Mouse (Mus musculus) limb, embryonic 14.5 days (tissue): ENCODE results near the gene Atr. TPM values are rescaled to one million over a fixed set of nuclear protein-coding genes. Genes with fewer than 3 reads are reported as not detected.

ENCODE experiments used
- ATAC-seq: fragments of 200-750 bp; cut with Nextera tagmentation; 2 replicates; pipeline ENCODE4 v1.8.0; 2017; ENCODE audit warnings: low read depth, moderate number of reproducible peaks, moderate TSS enrichment; ENCODE audit not compliant: low FRiP score
- DNase-seq: peaks from one replicate; pipeline ENCODE4 v3.0.0-alpha.2; 2015; ENCODE audit warnings: low spot score
- H3K27ac ChIP-seq: fragments of 300-500 bp; sonication (generic); replicated peaks from 2 replicates; pipeline ENCODE4 v1.5.1; 2014; ENCODE audit warnings: low read depth, mild to moderate bottlenecking, low read length, moderate library complexity, mixed read lengths
- H3K27me3 ChIP-seq: fragments of 300-500 bp; sonication (generic); 2 replicates; pipeline ENCODE4 v1.6.1; 2014; ENCODE audit warnings: low read length, mixed read lengths; ENCODE audit not compliant: control insufficient read depth, insufficient read depth
- H3K36me3 ChIP-seq: fragments of 300-500 bp; sonication (generic); 2 replicates; pipeline ENCODE4 v1.6.1; 2014; ENCODE audit warnings: mild to moderate bottlenecking, low read length, moderate library complexity, mixed read lengths; ENCODE audit not compliant: control insufficient read depth, insufficient read depth
- H3K4me1 ChIP-seq: fragments of 300-500 bp; sonication (generic); 2 replicates; pipeline ENCODE4 v1.6.1; 2014; ENCODE audit warnings: antibody characterized with exemption, low read length, mixed read lengths; ENCODE audit not compliant: control insufficient read depth, insufficient read depth
- H3K4me2 ChIP-seq: fragments of 300-500 bp; sonication (generic); replicated peaks from 2 replicates; pipeline ENCODE4 v1.6.1; 2014; ENCODE audit warnings: low read depth, mild to moderate bottlenecking, low read length, moderate library complexity; ENCODE audit not compliant: severe bottlenecking
- H3K4me3 ChIP-seq: fragments of 300-500 bp; sonication (generic); replicated peaks from 2 replicates; pipeline ENCODE4 v1.5.1; 2014; ENCODE audit warnings: low read length
- H3K9ac ChIP-seq: fragments of 300-500 bp; sonication (generic); 2 replicates; pipeline ENCODE4 v1.6.1; 2014; ENCODE audit warnings: mild to moderate bottlenecking, low read depth, low read length, moderate library complexity; ENCODE audit not compliant: severe bottlenecking
- H3K9me3 ChIP-seq: fragments of 300-500 bp; sonication (generic); 2 replicates; pipeline ENCODE4 v1.6.1; 2016; ENCODE audit warnings: low read length; ENCODE audit not compliant: control insufficient read depth
- POLR2A ChIP-seq: fragments of 200-500 bp; IDR thresholded peaks from 2 replicates; pipeline ENCODE4 v1.8.0; 2012; ENCODE audit warnings: inconsistent platforms, mild to moderate bottlenecking, moderate library complexity, borderline replicate concordance; ENCODE audit not compliant: insufficient read depth, insufficient read length; ENCODE audit errors: extremely low read depth
- WGBS: fragments of 180-500 bp; shearing (Covaris S2); extraction: QIAGEN DNeasy Blood & Tissue Kit; methylation state at CpG from one replicate; pipeline ENCODE4 v1.1.7; 2014; 5-methylcytosine and 5-hydroxymethylcytosine counted together
- polyA plus RNA-seq, 2 experiments: library from polyadenylated mRNA; depleted of rRNA in 1 of 2; stranded (reverse) in 1 of 2; unstranded in 1 of 2; fragments of >200 nt; fragmentation: Nextera tagmentation in 1 of 2; extraction: Ambion mirVana in 1 of 2; gene quantifications; 2 replicates each; pipeline versions ENCODE4 v1.2.1 to v1.2.3; 2012 to 2014

Gene Atr
- polyA plus RNA-seq, 2 experiments: 14.0 to 14.9 TPM

DNA sequence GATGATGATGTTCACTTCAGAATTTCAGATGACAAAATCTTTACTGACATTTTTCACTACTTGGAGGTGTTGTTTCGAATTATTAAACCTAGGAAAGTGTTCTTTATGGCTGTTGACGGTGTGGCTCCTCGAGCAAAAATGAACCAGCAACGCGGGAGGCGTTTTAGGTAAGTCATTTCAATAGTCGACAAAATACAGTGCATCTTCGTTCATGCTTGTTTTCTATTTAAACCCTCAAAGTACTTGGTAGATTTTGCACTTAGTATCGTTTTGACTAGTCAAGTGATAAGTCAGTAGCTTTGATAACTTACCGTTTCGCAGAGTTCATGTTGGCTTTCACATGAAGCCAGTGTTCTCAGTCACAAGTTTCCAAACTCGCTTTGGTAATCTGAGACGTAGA, 106.6 kb downstream of the Atr start:
- peaks cover 36% of the 10 kb centered on the region for H3K36me3 ChIP-seq
- no peak overlapping the region for H3K4me2 ChIP-seq
- TF ChIP-seq POLR2A: no peak
- WGBS: 95% methylated on average over 13 of the region's 13 CpGs
- no peak overlapping the region for H3K27ac ChIP-seq
- ATAC-seq: no peak
- H3K9ac ChIP-seq: no peak overlapping the region
- H3K4me1 ChIP-seq: no peaks in the 10 kb centered on the region
- no peak for DNase-seq
- H3K4me3 ChIP-seq: no peak overlapping the region
- no peaks in the 10 kb centered on the region for H3K27me3 ChIP-seq
- H3K9me3 ChIP-seq: no peaks in the 10 kb centered on the region

DNA sequence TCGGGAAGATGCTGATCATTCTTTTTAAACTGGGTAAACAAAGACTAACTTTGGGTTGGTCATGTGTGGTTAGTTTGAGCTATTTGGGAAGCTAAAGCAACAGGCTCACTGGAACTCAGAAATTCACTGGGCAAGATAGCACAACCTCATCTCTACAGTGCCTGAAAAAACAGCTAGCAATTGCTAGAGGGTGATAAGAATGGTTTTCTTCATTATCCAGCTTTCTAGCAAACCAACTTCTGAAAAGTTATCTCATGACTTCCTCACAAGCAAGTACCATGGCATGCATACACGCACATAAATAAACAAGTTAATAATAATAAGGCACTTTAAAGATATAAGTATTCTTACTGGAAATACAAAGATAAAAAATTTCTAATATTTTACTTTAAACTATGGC, 120.9 kb downstream of the Atr start:
- Histone ChIP-seq H3K9me3 (no peaks in the 10 kb centered on the region), H3K27me3 (no peaks in the 10 kb centered on the region), H3K36me3 (peaks cover 60% of the 10 kb centered on the region), H3K27ac (no peak overlapping the region), H3K4me1 (no peaks in the 10 kb centered on the region), H3K4me2 (no peak overlapping the region), H3K4me3 (no peak overlapping the region), H3K9ac (no peak overlapping the region)
- TF ChIP-seq POLR2A: no peak
- DNase-seq (no peak), ATAC-seq (no peak)
- 93% methylated on average over 2 of the region's 2 CpGs for WGBS

DNA sequence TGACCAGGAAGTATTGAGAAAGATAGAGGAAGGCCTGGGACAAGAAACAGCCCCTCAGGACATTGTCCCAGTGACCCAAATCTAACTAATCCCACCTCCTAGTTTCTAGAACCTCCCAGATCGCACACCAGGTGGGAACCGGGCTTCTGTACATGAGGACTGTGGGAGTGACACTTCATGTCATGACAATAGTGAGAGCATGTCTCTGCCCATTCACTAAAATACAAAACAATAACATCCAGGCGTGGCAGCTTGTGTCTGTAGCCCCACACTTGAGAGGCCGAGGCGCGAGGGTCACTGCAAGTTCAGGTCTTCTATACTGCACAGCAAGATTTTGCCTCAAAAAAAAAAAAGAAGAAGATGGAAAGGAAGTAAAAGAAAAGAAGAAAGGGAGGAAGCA, 122.5 kb downstream of the Atr start:
- ATAC-seq (no peak), DNase-seq (no peak)
- Histone ChIP-seq H3K4me1 (no peaks in the 10 kb centered on the region), H3K4me2 (no peak overlapping the region), H3K36me3 (peaks cover 59% of the 10 kb centered on the region), H3K27me3 (no peaks in the 10 kb centered on the region), H3K9ac (no peak overlapping the region), H3K27ac (no peak overlapping the region), H3K4me3 (no peak overlapping the region), H3K9me3 (no peaks in the 10 kb centered on the region)
- WGBS: 89% methylated on average over 6 of the region's 6 CpGs
- TF ChIP-seq POLR2A: no peak

DNA sequence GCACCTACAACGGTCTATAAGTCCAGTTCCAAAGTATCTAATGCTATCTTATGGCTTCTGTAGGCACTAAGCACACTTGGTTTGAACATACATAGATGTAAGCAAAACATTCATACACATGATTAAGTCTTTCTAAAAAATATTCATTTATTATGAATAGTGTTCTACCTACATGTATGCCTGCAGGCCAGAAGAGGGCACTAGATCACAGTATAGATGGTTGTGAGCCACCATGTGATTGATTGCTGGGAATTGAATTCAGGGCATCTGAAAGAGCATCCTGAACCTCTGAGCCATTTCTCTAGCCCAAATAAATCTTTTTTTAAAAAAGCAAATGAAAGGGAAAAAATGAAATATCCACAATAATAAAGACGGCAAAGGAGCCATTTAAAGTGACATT, 134.9 kb downstream of the Atr start:
- no peak for ATAC-seq
- no peak for DNase-seq
- Histone ChIP-seq H3K4me2 (no peak overlapping the region), H3K9me3 (no peaks in the 10 kb centered on the region), H3K4me1 (no peaks in the 10 kb centered on the region), H3K36me3 (peaks cover 68% of the 10 kb centered on the region), H3K27me3 (no peaks in the 10 kb centered on the region), H3K27ac (no peak overlapping the region), H3K9ac (no peak overlapping the region), H3K4me3 (no peak overlapping the region)
- TF ChIP-seq POLR2A: no peak
- WGBS: 95% methylated on average over 2 of the region's 2 CpGs

Other genes starting within 250 kb of the Atr start
- gene Pcolce2, start 220.0 kb upstream of the Atr start, polyA plus RNA-seq (2012; rRNA removed): 6.3 and 6.8 TPM in 2 replicates
- gene Pcolce2, start 220.0 kb upstream of the Atr start, polyA plus RNA-seq (2014; fragmentation: Nextera tagmentation; extraction: Ambion mirVana): 17.7 and 18.6 TPM in 2 replicates
- gene Trpc1, start 107.2 kb upstream of the Atr start, polyA plus RNA-seq (2012; rRNA removed): 3.4 and 3.6 TPM in 2 replicates
- gene Trpc1, start 107.2 kb upstream of the Atr start, polyA plus RNA-seq (2014; fragmentation: Nextera tagmentation; extraction: Ambion mirVana): 2.7 and 2.9 TPM in 2 replicates
- gene Pls1, start 12.3 kb upstream of the Atr start, polyA plus RNA-seq (2012; rRNA removed): 0.69 and 0.95 TPM in 2 replicates
- 1.8 TPM in 2 replicates for gene Pls1, start 12.3 kb upstream of the Atr start, polyA plus RNA-seq (2014; fragmentation: Nextera tagmentation; extraction: Ambion mirVana)
- 14.7 and 15.4 TPM in 2 replicates for gene Xrn1, start 97.2 kb downstream of the Atr start, polyA plus RNA-seq (2012; rRNA removed)
- 18.4 and 21.7 TPM in 2 replicates for gene Xrn1, start 97.2 kb downstream of the Atr start, polyA plus RNA-seq (2014; fragmentation: Nextera tagmentation; extraction: Ambion mirVana)